ENCODE assay signal across 8 mouse cellular contexts in genomic region chr11:96735908-96736307, GRCm38 (mm10). TPM values are rescaled to one million over a fixed set of nuclear protein-coding genes. Genes with fewer than 3 reads are reported as not detected.
DNase-seq lines count a peak whose midpoint lies in the region; ATAC-seq and TF ChIP-seq lines count a peak whose summit lies in the region.

No protein-coding gene starts in this region.

- intact Hi-C loops in left cerebral cortex, postnatal 4 days (cut with DNase I), result no loop called here

- peak overlapping the region; percentile 1; the same call in 1 of the 2 replicates for H3K4me3 ChIP-seq in intestine, embryonic 15.5 days (replicated peaks)
- H3K4me3 ChIP-seq in small intestine, adult 2 months (ENCODE audit: low read depth, low read length), result peak overlapping the region; percentile 30; the same call in 1 of the 2 replicates

- no peak for TF ChIP-seq POLR2A in small intestine, adult 2 months (IDR thresholded peaks at IDR 0.05; ENCODE audit: low read depth, low read length)

- DNase-seq in adrenal gland, adult (ENCODE audit: inconsistent age in 2 of 2, low spot score in 1 of 2), result peak; percentile 58 to 84
- peak; percentile 89 to 92 for DNase-seq in cerebellum, postnatal 10 days
- peak; percentile 23 to 28 for DNase-seq in frontal cortex, postnatal 14 days (ENCODE audit: low spot score in 2 of 2)
- peak; percentile 80 for DNase-seq in left cerebral cortex, postnatal 4 days
- peak; percentile 86 for DNase-seq in mesoderm, embryonic 11.5 days (ENCODE audit: low read depth, low spot score)
- DNase-seq in thymus, postnatal 14 days, result no peak

- WGBS in intestine, embryonic 15.5 days, result 5% methylated on average over 19 of the region's 19 CpGs
- 22% methylated on average over 19 of the region's 19 CpGs for WGBS in small intestine, adult 2 months

- H3K4me1 ChIP-seq in intestine, embryonic 15.5 days (replicated peaks), result 0 out of 2 replicates have a peak, but pooled peaks cover 16% of the 10 kb centered on the region
- H3K4me1 ChIP-seq in small intestine, adult 2 months (ENCODE audit: control insufficient read depth, insufficient read depth, insufficient read length, low read length), result no peaks in the 10 kb centered on the region

- no peaks in the 10 kb centered on the region for H3K36me3 ChIP-seq in intestine, embryonic 15.5 days
- no peaks in the 10 kb centered on the region for H3K36me3 ChIP-seq in small intestine, adult 2 months (ENCODE audit: control insufficient read depth, insufficient read depth, low read length)

- peak; percentile 26; the same call in 1 of the 2 replicates for TF ChIP-seq CTCF in small intestine, adult 2 months (IDR thresholded peaks at IDR 0.05; ENCODE audit: extremely low read depth, insufficient read length, insufficient replicate concordance, low read depth, low read length)

- no peak overlapping the region for H3K27ac ChIP-seq in intestine, embryonic 15.5 days
- no peak overlapping the region for H3K27ac ChIP-seq in small intestine, adult 2 months (ENCODE audit: insufficient read depth, low read depth, low read length)

- H3K9ac ChIP-seq in intestine, embryonic 15.5 days, result peak overlapping the region; percentile 20; the same call in 1 of the 2 replicates

- H3K4me2 ChIP-seq in intestine, embryonic 15.5 days (replicated peaks), result peak overlapping the region; percentile 51

- peaks cover 6% of the 10 kb centered on the region for H3K27me3 ChIP-seq in intestine, embryonic 15.5 days (replicated peaks)
- peaks cover 8% of the 10 kb centered on the region; the same call in 1 of the 2 replicates for H3K27me3 ChIP-seq in small intestine, adult 2 months (ENCODE audit: control insufficient read depth, insufficient read depth, low read length)

- no peaks in the 10 kb centered on the region for H3K9me3 ChIP-seq in intestine, embryonic 15.5 days

- ATAC-seq in intestine, embryonic 15.5 days, result peak; percentile 59; the same call in 1 of the 2 replicates

RNA-seq across cellular contexts. Expression of gene Snx11, which starts 41.5 kb away (rescaled TPM):
- 14.4 and 14.6 TPM in 2 replicates for polyA plus RNA-seq in intestine, embryonic 15.5 days (2015; fragmentation: Nextera tagmentation; extraction: Ambion mirVana)
- total RNA-seq in left cerebral cortex, postnatal 4 days (2021), result 10 to 100 TPM; 46.3 to 50.4 TPM
- polyA plus RNA-seq in small intestine, adult 2 months (2012; rRNA removed), result 9.8 and 13.2 TPM in 2 replicates

RNA-seq across cellular contexts. Expression of gene Cbx1, which starts 53.0 kb away (rescaled TPM):
- 92.8 and 101 TPM in 2 replicates for polyA plus RNA-seq in intestine, embryonic 15.5 days (2015; fragmentation: Nextera tagmentation; extraction: Ambion mirVana)
- 10 to 100 TPM; 79.3 to 79.5 TPM for total RNA-seq in left cerebral cortex, postnatal 4 days (2021)
- 11.8 and 18.1 TPM in 2 replicates for polyA plus RNA-seq in small intestine, adult 2 months (2012; rRNA removed)
